Mouse (Mus musculus) Muller cell, postnatal 12 days (primary cell): ENCODE data around the gene Olfr1232.

Experiments
- DNase-seq: peaks from one replicate; pipeline ENCODE4 v3.0.0-alpha.2; 2015; ENCODE audit errors: inconsistent ontology term

Olfr1232 gene

DNA sequence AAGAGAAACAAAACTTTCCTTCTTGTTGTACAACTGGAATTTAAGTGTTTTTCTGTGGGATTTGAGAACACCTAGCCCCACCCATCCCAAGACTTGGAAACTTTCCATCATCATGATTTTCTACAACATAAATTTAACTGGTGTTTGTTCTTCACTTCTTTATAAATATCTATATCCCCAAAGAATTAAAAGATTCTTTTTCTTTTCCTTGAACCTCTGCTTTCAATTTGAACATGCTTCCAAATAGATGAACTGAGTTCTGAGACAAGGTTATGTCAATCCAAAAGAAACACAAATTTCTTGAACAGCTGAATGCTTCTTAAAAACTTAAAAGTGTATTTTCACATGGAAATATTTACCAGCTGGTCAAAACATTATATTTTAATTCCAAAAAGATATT lies at the start of gene Olfr1232:
Gene Olfr1232 (minus strand): TSS at position 101 of the 400 bp plus-strand sequence.
- DNase-seq, result no peak

DNA sequence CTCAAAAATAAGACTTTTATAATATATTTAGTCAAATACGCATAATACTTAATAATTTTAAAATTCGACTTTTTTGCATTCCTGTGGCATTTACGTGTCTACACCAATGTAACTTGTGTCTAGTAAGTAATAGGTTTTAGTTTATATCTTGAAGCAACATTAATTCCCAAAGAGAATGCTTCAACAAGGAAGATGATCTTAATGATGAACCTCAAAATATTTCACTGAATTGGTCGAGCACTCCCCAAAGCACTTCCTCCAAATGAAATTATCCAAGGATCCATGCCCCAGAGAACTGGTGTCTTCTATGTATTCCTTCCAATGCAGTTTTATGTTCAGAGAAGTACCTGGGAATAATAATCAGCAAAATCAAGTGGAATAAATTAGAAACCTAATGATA lies 35.3 kb upstream of the Olfr1232 start, which contains the start of gene Olfr1234:
Gene Olfr1234 (minus strand): TSS at position 101 of the 400 bp plus-strand sequence.
- DNase-seq, result no peak

DNA sequence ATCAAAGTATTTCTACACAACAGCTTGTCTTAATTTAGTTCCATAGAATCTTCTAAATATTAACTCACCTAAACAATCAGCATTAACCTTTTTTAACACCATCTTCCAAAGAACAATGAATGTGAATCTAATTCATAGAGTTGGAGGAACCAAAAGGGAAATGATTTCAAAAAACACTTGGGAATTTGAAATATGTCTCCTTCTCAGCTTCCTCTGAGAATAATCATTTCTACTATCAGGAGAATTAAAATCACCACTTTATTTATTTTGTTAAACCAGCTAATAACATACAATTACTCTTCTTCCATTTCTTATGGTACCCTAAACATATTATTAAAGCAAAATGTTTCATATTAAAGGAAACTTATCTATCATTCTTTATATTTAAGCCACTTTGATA lies 12.8 kb upstream of the Olfr1232 start, which contains the start of gene Olfr1233:
Gene Olfr1233 (minus strand): TSS at position 101 of the 400 bp plus-strand sequence.
- DNase-seq, result no peak

DNA sequence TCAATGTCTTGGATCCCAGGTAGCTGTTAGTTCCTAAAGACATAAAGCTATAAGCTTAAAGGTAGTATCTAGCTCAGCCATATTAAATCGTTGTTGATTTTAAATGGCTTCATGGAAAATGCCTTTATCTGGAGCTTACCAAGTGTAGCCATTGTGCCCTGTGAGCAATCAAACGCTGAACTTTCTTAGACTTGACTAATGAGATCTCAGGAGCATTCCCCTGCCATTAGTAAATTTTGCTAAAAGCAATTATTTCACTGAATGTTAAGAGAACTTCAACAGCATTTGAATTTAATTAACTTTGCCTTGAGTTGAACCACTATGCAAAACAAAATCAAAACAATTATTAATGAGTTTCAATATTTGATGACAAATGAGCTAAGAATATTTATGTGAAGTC lies 22.5 kb downstream of the Olfr1232 start, which contains the start of gene Olfr1231:
Gene Olfr1231 (minus strand): TSS at position 101 of the 400 bp plus-strand sequence.
- no peak for DNase-seq

DNA sequence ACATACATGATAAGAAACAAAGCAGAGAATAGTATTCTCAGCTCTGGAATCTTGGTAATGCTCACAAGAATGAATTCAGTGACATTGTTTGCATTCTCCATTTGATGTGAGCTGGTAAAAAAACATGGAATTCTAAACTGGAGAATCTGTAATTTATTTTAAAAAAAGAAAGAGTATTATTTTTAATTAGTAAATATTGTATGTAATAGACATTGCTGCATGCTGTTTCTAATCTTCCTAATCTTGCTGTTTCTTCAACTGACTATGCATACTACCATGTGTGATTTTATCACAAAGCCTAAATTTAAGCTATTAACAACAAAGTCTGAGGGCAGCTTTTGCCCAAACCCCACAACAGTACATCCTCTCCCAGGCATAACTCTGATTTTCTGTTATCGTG lies 32.3 kb downstream of the Olfr1232 start, which contains the start of gene Olfr1230:
Gene Olfr1230 (minus strand): TSS at position 101 of the 400 bp plus-strand sequence.
- DNase-seq, result no peak

DNA sequence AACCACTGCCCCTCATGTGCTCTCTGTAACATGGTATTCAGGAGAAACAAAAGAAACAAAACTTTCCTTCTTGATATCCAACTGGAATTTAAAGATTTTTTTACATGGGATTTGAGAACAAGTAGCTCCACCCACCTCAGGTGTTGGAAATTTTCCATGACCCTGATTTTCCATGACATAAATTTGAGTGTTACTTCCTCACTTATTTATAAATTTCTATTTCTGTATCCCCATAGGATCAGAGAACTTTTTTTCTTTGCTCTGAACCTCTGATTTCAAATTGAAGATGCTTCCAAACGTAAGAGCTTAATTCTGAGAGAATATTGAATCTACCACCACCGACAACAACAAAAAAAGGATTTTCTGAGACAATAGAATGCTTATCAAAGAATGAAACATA lies 41.6 kb downstream of the Olfr1232 start, which contains the start of gene Olfr1229:
Gene Olfr1229 (minus strand): TSS at position 101 of the 400 bp plus-strand sequence.
- DNase-seq, result no peak
